ENCODE assay signal across 22 mouse cellular contexts in genomic region chr14:106327653-106328283, GRCm38 (mm10).
DNase-seq lines count a peak whose midpoint lies in the region; ATAC-seq and TF ChIP-seq lines count a peak whose summit lies in the region.
"Had no signal": no experiment of that assay in that cellular context is flagged by ENCODE, and none has a peak within 500 bp of the region (broad histone marks: within the 10 kb centered on the region; RNA-seq: fewer than 3 reads in every experiment).

No protein-coding gene starts in this region.

- ATAC-seq in kidney, postnatal 0 days (replicated peaks; ENCODE audit: low FRiP score, low read depth) = no peak
- peak; percentile 61 for ATAC-seq in hindbrain, embryonic 13.5 days (ENCODE audit: low FRiP score)
- ATAC-seq in neural tube, embryonic 13.5 days (ENCODE audit: low read depth) = 0 out of 2 replicates have a peak, but pooled peaks have one; percentile 11
- ATAC-seq: forebrain, embryonic 13.5 days; intestine, embryonic 16.5 days; liver, postnatal 0 days had no signal

- intact Hi-C loops in left cerebral cortex, postnatal 25 days (cut with DNase I) = no loop called here

- H3K27ac ChIP-seq in kidney, postnatal 0 days = no peak overlapping the region
- H3K27ac ChIP-seq in hindbrain, embryonic 13.5 days = no peak overlapping the region
- no peak overlapping the region for H3K27ac ChIP-seq in neural tube, embryonic 13.5 days (replicated peaks)
- H3K27ac ChIP-seq in forebrain, embryonic 10.5 days = no peak overlapping the region
- H3K27ac ChIP-seq: forebrain, embryonic 13.5 days; heart, embryonic 10.5 days had no signal

- no peaks in the 10 kb centered on the region for H3K4me1 ChIP-seq in kidney, postnatal 0 days (replicated peaks; ENCODE audit: insufficient read depth, low read length)
- H3K4me1 ChIP-seq in hindbrain, embryonic 13.5 days (replicated peaks) = no peaks in the 10 kb centered on the region
- no peaks in the 10 kb centered on the region for H3K4me1 ChIP-seq in neural tube, embryonic 13.5 days (replicated peaks)
- no peaks in the 10 kb centered on the region for H3K4me1 ChIP-seq in forebrain, embryonic 10.5 days
- H3K4me1 ChIP-seq: forebrain, embryonic 13.5 days; heart, embryonic 10.5 days had no signal

- H3K27me3 ChIP-seq in kidney, postnatal 0 days (ENCODE audit: insufficient read depth, low read length) = no peaks in the 10 kb centered on the region
- H3K27me3 ChIP-seq in hindbrain, embryonic 13.5 days = no peaks in the 10 kb centered on the region
- no peaks in the 10 kb centered on the region for H3K27me3 ChIP-seq in neural tube, embryonic 13.5 days
- H3K27me3 ChIP-seq in forebrain, embryonic 10.5 days (ENCODE audit: poor library complexity, severe bottlenecking) = no peaks in the 10 kb centered on the region
- H3K27me3 ChIP-seq: forebrain, embryonic 13.5 days had no signal

- no peak for TF ChIP-seq CTCF in kidney, postnatal 0 days (IDR thresholded peaks at IDR 0.05; ENCODE audit: low read depth)

- H3K4me3 ChIP-seq in kidney, postnatal 0 days (replicated peaks; ENCODE audit: low read depth, low read length) = no peak overlapping the region
- H3K4me3 ChIP-seq in hindbrain, embryonic 13.5 days = no peak overlapping the region
- H3K4me3 ChIP-seq in neural tube, embryonic 13.5 days = no peak overlapping the region
- no peak overlapping the region for H3K4me3 ChIP-seq in forebrain, embryonic 10.5 days
- H3K4me3 ChIP-seq: forebrain, embryonic 13.5 days; heart, embryonic 10.5 days had no signal

- 37% methylated on average over 8 of the region's 8 CpGs for WGBS in kidney, postnatal 0 days
- 64% methylated on average over 8 of the region's 8 CpGs for WGBS in hindbrain, embryonic 13.5 days
- WGBS in neural tube, embryonic 13.5 days = 69% methylated on average over 8 of the region's 8 CpGs
- 92% methylated on average over 8 of the region's 8 CpGs for WGBS in forebrain, embryonic 10.5 days

- H3K36me3 ChIP-seq in kidney, postnatal 0 days (ENCODE audit: insufficient read depth, low read length) = no peaks in the 10 kb centered on the region
- H3K36me3 ChIP-seq in hindbrain, embryonic 13.5 days = no peaks in the 10 kb centered on the region
- H3K36me3 ChIP-seq in neural tube, embryonic 13.5 days = no peaks in the 10 kb centered on the region
- no peaks in the 10 kb centered on the region for H3K36me3 ChIP-seq in forebrain, embryonic 10.5 days (replicated peaks)
- H3K36me3 ChIP-seq: heart, embryonic 10.5 days had no signal

- no peaks in the 10 kb centered on the region for H3K9me3 ChIP-seq in kidney, postnatal 0 days (replicated peaks; ENCODE audit: low read length)
- H3K9me3 ChIP-seq in hindbrain, embryonic 13.5 days = no peaks in the 10 kb centered on the region
- H3K9me3 ChIP-seq in neural tube, embryonic 13.5 days = no peaks in the 10 kb centered on the region
- no peaks in the 10 kb centered on the region for H3K9me3 ChIP-seq in forebrain, embryonic 10.5 days
- H3K9me3 ChIP-seq: forebrain, embryonic 13.5 days; heart, embryonic 10.5 days had no signal

- no peak overlapping the region for H3K4me2 ChIP-seq in kidney, postnatal 0 days (ENCODE audit: low read length)
- no peak overlapping the region for H3K4me2 ChIP-seq in hindbrain, embryonic 13.5 days
- no peak overlapping the region for H3K4me2 ChIP-seq in neural tube, embryonic 13.5 days
- H3K4me2 ChIP-seq: forebrain, embryonic 13.5 days; midbrain, embryonic 11.5 days had no signal

- DNase-seq in kidney, postnatal 0 days (ENCODE audit: low spot score) = peak; percentile 32
- no peak for DNase-seq in kidney, adult 9 months
- peak; percentile 42 for DNase-seq in embryo, embryonic 10 days (ENCODE audit: low spot score)
- no peak for DNase-seq in left cerebral cortex, postnatal 25 days (ENCODE audit: low spot score in 2 of 2)
- no peak for DNase-seq in forebrain, embryonic 10.5 days (ENCODE audit: extremely low spot score, low spot score)
- DNase-seq: adrenal gland, postnatal 14 days; cerebellum, adult 18-20 months; gastrocnemius, postnatal 36 days; heart, postnatal 10 days; kidney, postnatal 14 days; layer of hippocampus, adult 9-11 months; liver; liver, postnatal 0 days; lung, postnatal 36 days; right cerebral cortex, postnatal 4 days; thymus, postnatal 25 days had no signal

- no peak overlapping the region for H3K9ac ChIP-seq in kidney, postnatal 0 days (ENCODE audit: low read depth, low read length)
- no peak overlapping the region for H3K9ac ChIP-seq in hindbrain, embryonic 13.5 days
- H3K9ac ChIP-seq in neural tube, embryonic 13.5 days = no peak overlapping the region
- H3K9ac ChIP-seq: forebrain, embryonic 13.5 days; liver, postnatal 0 days had no signal

Comparison
In these comparisons a context has a peak if more than half of its experiments do, and no peak if none do; other contexts are left out.
1. DNase-seq: peak in kidney, postnatal 0 days (single experiment) and embryo, embryonic 10 days (single experiment); none in kidney, adult 9 months (single experiment), left cerebral cortex, postnatal 25 days (0 of 2) and forebrain, embryonic 10.5 days (single experiment).